Mouse (Mus musculus) mouse trophoblast stem cell (cell line): ENCODE data around the gene Pfkfb4.

Experiments
- in situ Hi-C, 2 experiments: fragments of 300-500 bp; cut with MseI, MboI; formaldehyde crosslinking; loops; 2 replicates in 1 of 2; 3 replicates in 1 of 2; pipeline ENCODE4 v1.15.1; 2025

Pfkfb4 gene

GRCm38 (mm10) chr9:109031001-109031400 lies 39.4 kb downstream of the Pfkfb4 start:
- in situ Hi-C loops = no loop called here

DNA sequence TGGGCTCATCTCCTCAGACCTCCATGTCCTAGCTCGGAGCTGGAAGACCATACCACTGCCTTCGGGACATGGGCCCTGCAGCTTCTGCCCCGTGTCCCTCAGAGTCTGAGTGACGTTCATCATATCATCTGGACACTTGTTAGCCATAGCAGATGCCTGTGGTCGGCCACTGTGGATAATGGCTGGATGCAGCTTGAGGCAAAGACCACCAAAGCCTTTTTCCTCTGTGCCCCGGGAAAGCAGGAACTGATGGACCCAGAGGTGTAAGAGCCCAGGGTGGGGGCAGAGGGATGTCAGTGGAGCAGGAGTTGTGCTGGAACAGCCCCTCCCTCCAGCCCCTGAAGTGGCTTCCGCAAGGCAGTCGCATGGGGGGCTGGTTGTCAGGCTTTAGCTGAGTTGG lies 40.1 kb downstream of the Pfkfb4 start:
- in situ Hi-C loops = no loop called here

GRCm38 (mm10) chr9:109032435-109032834 lies 40.9 kb downstream of the Pfkfb4 start:
- in situ Hi-C loops = no loop called here

- in situ Hi-C loops = no loop called here
These were observed 46.7 kb downstream of the Pfkfb4 start, which contains the start of gene Shisa5 for GRCm38 (mm10) chr9:109038086-109038895. Shisa5 (plus strand) TSS chr9:109038565.

DNA sequence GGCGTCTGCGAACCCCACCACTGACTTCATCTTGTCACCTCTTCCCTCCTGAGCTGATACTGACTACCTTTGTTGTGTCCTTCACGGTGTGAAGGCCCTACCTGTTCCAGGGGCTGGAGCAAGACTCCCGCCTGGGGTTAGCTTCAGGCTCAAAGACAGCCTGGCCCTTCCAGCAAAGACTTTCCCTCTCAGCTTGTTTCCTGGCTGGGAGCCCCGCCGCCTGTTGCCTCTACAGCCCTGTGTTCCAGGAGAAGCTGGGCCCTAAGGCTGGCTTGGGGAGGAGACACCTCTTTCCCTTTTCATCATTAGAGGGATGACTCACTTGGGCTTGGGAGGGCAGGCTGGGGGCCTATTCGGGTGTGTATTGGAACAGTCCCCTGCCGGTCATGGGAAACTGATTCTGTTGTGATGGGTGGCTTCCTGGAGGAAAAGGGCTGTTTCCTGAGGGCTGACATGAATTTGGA lies 47.4 kb downstream of the Pfkfb4 start:
- in situ Hi-C loops = no loop called here

GRCm38 (mm10) chr9:109039681-109040080 lies 48.1 kb downstream of the Pfkfb4 start:
- in situ Hi-C loops = no loop called here

DNA sequence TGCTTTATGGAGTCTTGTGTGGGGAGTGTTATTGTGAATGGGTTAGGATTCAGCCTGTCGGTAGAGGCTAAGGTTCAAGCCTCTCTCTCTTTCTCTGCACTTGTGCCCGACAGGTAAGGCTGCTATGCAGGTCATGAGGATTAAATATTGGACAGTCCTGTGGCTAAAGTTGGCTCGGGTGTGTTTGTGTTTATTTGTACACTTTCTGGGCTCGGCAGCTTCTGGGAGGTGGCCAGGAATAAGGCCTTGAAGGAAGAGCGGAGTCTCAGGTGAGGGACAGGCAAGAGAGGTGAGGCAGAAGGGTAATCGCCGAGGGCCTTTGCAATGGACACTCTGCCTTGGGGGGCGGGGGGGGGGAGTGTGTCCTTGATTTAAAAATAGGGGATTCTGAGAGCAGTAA lies 48.6 kb downstream of the Pfkfb4 start:
- in situ Hi-C loops = no loop called here

DNA sequence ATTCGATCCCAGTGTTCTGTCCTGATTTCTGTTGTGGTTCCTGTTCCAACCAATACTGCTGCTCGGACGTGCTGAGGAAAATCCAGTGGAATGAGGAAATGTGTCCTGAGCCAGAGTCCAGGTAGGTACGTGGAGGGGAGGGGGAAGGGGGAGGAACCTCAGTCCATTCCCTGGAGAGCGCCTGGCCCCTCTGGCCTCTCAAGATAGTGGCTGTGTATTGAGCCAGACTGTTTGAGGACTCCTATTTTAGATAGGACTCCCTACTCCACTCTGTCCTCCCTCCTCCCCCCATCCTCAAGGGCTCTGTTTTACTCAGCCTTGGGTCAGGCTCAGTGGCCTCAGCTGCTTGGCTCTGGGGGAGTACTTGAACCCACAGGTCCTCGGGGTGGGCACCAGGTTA lies 49.3 kb downstream of the Pfkfb4 start:
- in situ Hi-C loops = no loop called here

DNA sequence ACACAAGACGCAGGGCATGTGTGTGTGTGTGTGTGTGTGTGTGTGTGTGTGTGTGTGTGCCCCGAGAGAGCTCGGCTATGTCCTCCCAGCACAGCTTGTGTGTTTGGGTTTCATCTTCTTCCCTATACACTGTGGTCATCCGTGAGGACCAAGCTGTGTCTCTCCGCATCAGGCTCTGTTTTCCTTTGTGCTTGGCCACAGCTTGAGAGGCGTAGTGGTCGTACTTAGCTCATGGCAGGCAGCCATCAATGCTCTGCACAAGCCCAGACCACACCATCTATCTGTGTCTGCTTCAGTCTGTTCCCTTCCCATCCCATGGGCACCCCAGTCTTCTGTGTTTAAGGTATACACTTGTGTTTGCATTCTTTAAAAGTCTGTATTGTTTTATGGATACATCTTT lies 49.8 kb downstream of the Pfkfb4 start:
- in situ Hi-C loops = no loop called here

DNA sequence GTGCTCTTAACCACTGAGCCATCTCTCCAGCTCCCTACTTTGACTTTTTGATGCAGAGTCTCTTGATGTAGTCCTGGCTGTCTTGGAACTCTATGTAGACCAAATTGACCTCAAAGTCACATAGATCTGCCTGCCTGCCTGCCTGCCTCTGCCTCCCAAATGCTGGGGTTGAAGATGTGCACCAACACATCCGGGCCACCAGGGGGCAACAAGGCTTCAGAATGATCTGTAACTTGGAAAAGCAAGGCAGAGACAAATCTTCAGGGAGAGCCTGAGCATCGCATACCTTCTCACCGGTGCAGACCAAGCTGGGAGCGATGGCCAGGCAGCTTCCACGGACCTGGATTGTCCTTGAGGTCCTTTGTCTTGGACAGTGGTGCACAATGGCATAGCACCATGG lies 54.7 kb downstream of the Pfkfb4 start:
- in situ Hi-C loops = no loop called here

GRCm38 (mm10) chr9:109049316-109049715 lies 57.7 kb downstream of the Pfkfb4 start:
- in situ Hi-C loops = no loop called here

DNA sequence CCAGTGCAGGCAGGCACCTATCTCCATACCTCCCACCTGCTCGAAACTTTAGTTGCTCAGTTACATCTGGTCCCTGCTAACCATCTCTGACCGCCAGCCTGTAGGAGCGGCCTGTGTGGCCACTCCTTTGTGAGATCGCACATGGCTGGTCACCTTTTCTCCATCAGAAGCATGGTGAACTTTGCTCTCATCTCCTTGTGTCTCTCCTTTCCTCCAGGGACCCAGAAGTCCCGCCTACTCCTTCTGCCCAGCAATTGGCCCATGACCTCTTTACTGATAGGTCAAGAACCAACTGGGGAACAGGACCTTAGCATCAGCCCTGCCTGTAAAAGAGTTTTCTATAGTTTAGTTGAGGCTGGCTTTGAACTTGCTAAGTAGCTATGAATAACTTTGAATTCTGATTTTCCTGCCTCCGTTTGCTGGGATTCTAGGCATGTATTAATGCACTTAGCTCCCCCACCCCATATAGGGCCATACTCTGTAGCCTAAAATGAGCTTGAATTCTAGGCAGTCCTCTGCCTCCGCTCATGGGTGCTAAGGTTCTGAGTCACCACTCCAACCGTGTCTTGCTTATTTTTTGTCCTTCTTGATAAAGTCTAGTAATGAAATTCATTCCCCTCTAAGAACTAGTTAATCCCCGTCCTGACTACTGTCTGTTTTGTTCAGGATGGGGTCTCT lies 58.6 kb downstream of the Pfkfb4 start:
- in situ Hi-C loops = loop anchor here in 1 of 2 experiments (10.0 kb wide), 1 partner anchor 45 kb away; no protein-coding TSS in a partner anchor

DNA sequence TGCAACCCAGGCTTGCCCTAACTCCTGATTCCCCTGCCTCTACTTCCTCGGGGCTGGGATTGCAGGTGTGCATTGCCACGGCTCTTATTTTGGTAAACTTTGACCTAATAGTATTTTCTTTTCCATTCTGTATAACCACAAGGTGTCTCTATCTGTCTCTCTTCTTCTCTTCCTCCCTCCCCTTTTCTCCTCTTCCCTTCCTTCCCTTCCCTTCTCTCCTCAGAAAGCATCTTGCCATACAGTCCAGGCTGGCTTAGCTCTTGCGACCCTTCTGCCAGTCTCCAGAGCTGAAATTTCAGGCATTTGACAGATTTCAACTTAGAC lies 59.1 kb downstream of the Pfkfb4 start:
- in situ Hi-C loops = loop anchor here in 1 of 2 experiments (10.0 kb wide), 1 partner anchor 46 kb away; no protein-coding TSS in a partner anchor

- in situ Hi-C loops = loop anchor here in 1 of 2 experiments (10.0 kb wide), 1 partner anchor 46 kb away; no protein-coding TSS in a partner anchor
These were observed 59.5 kb downstream of the Pfkfb4 start for GRCm38 (mm10) chr9:109051011-109051501.

DNA sequence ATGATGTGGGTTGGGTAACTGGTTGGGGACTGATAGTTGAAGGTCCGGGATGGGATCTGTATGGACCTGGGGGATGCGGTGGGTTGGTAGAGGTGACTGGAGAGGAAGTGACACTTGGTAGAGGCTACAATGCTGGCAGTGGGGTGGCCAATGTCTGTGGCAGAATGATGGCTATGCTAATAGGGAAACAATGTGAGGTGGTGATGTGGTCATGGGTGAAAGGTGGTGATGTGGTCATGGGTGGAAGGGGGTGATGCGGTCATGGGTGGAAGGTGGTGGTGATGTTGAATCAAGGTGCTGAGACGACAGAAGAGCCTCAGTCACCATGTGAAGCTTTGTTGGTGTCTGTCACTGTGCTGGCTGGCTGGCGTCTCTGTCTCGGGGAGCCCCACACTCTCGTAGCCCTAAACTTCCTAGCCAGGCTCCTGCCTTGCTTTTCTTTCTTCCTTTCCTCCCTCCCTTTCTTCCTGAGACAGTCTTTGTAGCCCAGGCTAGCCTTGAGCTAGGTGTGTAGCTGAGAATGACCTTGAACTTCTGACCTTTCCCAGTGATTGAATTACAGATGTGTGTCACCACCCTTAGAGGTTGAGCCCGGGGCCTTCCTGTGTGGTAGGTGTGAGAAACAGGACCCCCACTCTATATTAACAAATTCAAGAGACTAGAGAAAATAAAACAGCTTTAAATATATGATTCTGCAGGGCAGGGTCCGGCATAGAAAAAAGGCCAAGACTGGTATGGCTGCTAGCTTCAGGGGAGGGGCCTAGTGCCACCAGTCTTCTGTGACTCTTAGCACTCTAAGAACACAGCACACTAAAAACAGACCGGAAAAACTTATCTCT lies 60.3 kb downstream of the Pfkfb4 start:
- in situ Hi-C loops = loop anchor here in 1 of 2 experiments (10.0 kb wide), 1 partner anchor 47 kb away; no protein-coding TSS in a partner anchor

GRCm38 (mm10) chr9:109052490-109053260 lies 61.1 kb downstream of the Pfkfb4 start:
- in situ Hi-C loops = loop anchor here in 1 of 2 experiments (10.0 kb wide), 1 partner anchor 48 kb away; no protein-coding TSS in a partner anchor

- in situ Hi-C loops = loop anchor here in 1 of 2 experiments (10.0 kb wide), 1 partner anchor 49 kb away; no protein-coding TSS in a partner anchor
These were observed 61.8 kb downstream of the Pfkfb4 start for GRCm38 (mm10) chr9:109053366-109053765.

GRCm38 (mm10) chr9:109053851-109054250 lies 62.3 kb downstream of the Pfkfb4 start:
- in situ Hi-C loops = loop anchor here in 1 of 2 experiments (10.0 kb wide), 1 partner anchor 49 kb away; no protein-coding TSS in a partner anchor

- in situ Hi-C loops = loop anchor here (5.0 to 10.0 kb wide), 2 partner anchors 50 to 52 kb away; no protein-coding TSS in a partner anchor
These were observed 63.1 kb downstream of the Pfkfb4 start for GRCm38 (mm10) chr9:109054712-109055111.
